Mouse (Mus musculus): Measurements from ENCODE around the gene 1700025G04Rik. TPM values are rescaled to one million over a fixed set of nuclear protein-coding genes. Genes with fewer than 3 reads are reported as not detected.

1700025G04Rik gene
- polyA plus RNA-seq, 1 experiment from 2014 or later = 24.4 TPM

DNA sequence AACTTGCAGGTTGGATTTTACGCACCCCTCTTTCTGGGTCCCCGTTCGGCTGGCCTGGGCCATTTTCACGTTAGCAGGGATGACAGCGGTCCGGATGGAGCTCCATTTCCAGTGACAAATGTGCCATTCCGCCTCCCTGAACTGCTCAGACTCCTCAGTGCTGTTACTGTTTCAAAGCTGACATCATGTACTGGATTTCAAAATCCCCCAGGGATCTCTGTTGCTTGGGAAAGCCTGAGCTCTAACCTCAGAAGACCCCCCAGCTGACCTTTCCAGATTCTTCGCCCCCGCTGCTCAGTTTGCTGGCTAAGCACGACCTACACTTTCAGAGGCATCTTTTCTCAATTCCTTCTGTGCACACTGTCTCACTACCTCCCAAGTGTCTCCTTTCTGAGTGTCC lies 128.7 kb downstream of the 1700025G04Rik start:
- WGBS = 53% methylated on average over 10 of the region's 10 CpGs

DNA sequence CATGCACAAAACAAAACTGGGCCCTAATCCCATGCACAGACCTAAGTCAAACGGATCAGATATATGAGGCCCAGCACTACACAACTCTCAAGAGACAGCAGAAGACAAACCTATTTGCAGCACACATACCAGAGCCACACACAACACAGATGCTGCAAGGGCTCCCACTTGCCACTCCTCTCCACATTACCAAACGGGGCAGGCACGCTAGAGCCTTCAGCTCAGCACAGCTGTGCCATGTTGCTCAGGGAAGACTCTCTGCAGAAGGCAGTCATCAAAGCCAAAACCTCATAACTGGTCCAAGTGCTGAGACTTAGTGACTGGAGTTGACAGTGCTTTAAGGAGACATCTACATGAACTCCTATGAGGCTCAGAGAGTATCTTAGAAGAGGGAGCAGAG lies 130.9 kb downstream of the 1700025G04Rik start:
- Histone ChIP-seq H3K27ac (ENCODE audit: low read depth, low read length) (no peak overlapping the region), H3K27me3 (ENCODE audit: control insufficient read depth, insufficient read depth, low read length) (no peaks in the 10 kb centered on the region), H3K9ac (ENCODE audit: low read depth, low read length) (no peak overlapping the region), H3K9me3 (ENCODE audit: control insufficient read depth, low read length) (no peaks in the 10 kb centered on the region), H3K4me1 (ENCODE audit: control insufficient read depth, insufficient read depth, low read length) (no peaks in the 10 kb centered on the region; the same call in none of the 2 replicates), H3K4me3 (ENCODE audit: low read length) (no peak overlapping the region), H3K4me2 (replicated peaks; ENCODE audit: low read depth, low read length) (no peak overlapping the region), H3K36me3 (ENCODE audit: control insufficient read depth, insufficient read depth, low read length) (no peaks in the 10 kb centered on the region)
- ATAC-seq (ENCODE audit: low FRiP score, low TSS enrichment) = no peak
- 68% methylated on average over 3 of the region's 3 CpGs for WGBS

More for the DNA sequence above, 128.7 kb downstream of the 1700025G04Rik start:
- no peak overlapping the region for H3K4me2 ChIP-seq (replicated peaks; ENCODE audit: low read depth, low read length)
- no peak overlapping the region for H3K4me3 ChIP-seq (ENCODE audit: low read length)
- no peaks in the 10 kb centered on the region for H3K9me3 ChIP-seq (ENCODE audit: control insufficient read depth, low read length)
- ATAC-seq (ENCODE audit: low FRiP score, low TSS enrichment) = no peak
- H3K36me3 ChIP-seq (ENCODE audit: control insufficient read depth, insufficient read depth, low read length) = no peaks in the 10 kb centered on the region
- H3K27me3 ChIP-seq (ENCODE audit: control insufficient read depth, insufficient read depth, low read length) = no peaks in the 10 kb centered on the region
- no peaks in the 10 kb centered on the region; the same call in none of the 2 replicates for H3K4me1 ChIP-seq (ENCODE audit: control insufficient read depth, insufficient read depth, low read length)
- no peak overlapping the region for H3K9ac ChIP-seq (ENCODE audit: low read depth, low read length)
- H3K27ac ChIP-seq (ENCODE audit: low read depth, low read length) = no peak overlapping the region

DNA sequence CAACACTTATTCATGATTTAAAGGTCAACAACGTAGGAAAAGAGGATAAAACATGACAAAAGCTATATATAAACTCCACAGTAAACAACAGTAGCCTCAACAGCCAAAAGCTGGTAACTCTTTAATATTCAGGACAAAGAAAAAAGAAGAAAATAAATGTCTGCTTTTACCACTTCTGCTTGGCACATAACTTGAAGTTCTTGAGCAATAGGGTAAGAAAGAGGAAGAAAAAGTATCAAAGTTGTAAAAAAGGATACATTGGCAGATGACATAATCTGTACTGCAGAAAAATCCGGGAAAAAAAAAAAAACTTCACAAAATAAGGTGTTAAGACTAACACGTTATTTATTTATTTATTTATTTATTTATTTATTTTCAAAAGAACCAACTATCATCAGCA lies 131.5 kb downstream of the 1700025G04Rik start:
- WGBS = 80% methylated on average over 3 of the region's 3 CpGs
- Histone ChIP-seq H3K36me3 (ENCODE audit: control insufficient read depth, insufficient read depth, low read length) (no peaks in the 10 kb centered on the region), H3K4me3 (ENCODE audit: low read length) (no peak overlapping the region), H3K4me2 (replicated peaks; ENCODE audit: low read depth, low read length) (no peak overlapping the region), H3K9me3 (ENCODE audit: control insufficient read depth, low read length) (no peaks in the 10 kb centered on the region), H3K27me3 (ENCODE audit: control insufficient read depth, insufficient read depth, low read length) (no peaks in the 10 kb centered on the region), H3K9ac (ENCODE audit: low read depth, low read length) (no peak overlapping the region), H3K4me1 (ENCODE audit: control insufficient read depth, insufficient read depth, low read length) (no peaks in the 10 kb centered on the region; the same call in none of the 2 replicates), H3K27ac (ENCODE audit: low read depth, low read length) (no peak overlapping the region)
- ATAC-seq (ENCODE audit: low FRiP score, low TSS enrichment) = no peak

DNA sequence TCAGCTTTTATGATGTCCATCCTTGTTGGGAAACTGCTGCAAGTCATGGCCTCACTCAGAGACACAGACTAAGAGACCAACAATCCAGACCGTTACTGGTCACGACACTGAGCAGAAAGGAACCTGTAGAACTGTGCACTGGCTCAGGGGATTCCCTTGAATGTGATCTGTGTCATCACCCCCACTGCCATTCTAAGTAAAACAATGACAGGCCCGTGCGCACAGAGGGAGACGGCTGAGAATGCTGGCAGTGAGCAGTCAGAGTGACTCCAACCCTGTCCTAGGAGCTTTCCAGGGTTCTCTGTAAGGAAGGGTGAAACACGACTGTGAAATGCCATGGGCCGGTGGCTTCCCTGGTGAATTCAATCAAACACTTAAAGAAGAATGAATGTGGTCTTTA lies 132.3 kb downstream of the 1700025G04Rik start:
- no peak overlapping the region for H3K4me2 ChIP-seq (replicated peaks; ENCODE audit: low read depth, low read length)
- no peaks in the 10 kb centered on the region for H3K9me3 ChIP-seq (ENCODE audit: control insufficient read depth, low read length)
- H3K36me3 ChIP-seq (ENCODE audit: control insufficient read depth, insufficient read depth, low read length) = no peaks in the 10 kb centered on the region
- no peak overlapping the region for H3K9ac ChIP-seq (ENCODE audit: low read depth, low read length)
- H3K27ac ChIP-seq (ENCODE audit: low read depth, low read length) = no peak overlapping the region
- no peaks in the 10 kb centered on the region for H3K27me3 ChIP-seq (ENCODE audit: control insufficient read depth, insufficient read depth, low read length)
- no peak for ATAC-seq (ENCODE audit: low FRiP score, low TSS enrichment)
- no peaks in the 10 kb centered on the region; the same call in none of the 2 replicates for H3K4me1 ChIP-seq (ENCODE audit: control insufficient read depth, insufficient read depth, low read length)
- WGBS = 48% methylated on average over 7 of the region's 7 CpGs
- H3K4me3 ChIP-seq (ENCODE audit: low read length) = no peak overlapping the region

DNA sequence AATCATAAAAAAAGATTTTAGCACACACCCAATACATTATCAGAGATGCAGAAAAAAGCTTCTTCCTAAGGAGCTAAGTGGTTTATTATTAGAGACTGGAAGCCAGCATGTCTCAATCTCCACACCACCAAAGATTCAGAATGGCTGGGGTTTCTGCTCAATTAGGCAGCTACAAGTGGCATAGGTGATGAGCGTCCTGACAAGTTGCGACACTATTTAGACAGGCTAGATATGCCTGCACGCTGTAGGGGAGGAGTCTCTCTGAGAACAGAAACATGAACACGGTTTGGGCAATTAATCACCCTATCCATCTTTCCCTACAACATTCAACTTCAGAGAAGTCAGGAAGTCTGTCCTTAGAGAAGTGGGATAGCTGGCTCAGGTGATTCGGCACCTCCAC lies 134.1 kb downstream of the 1700025G04Rik start:
- H3K27ac ChIP-seq (ENCODE audit: low read depth, low read length) = no peak overlapping the region
- no peaks in the 10 kb centered on the region for H3K27me3 ChIP-seq (ENCODE audit: control insufficient read depth, insufficient read depth, low read length)
- no peaks in the 10 kb centered on the region for H3K9me3 ChIP-seq (ENCODE audit: control insufficient read depth, low read length)
- H3K4me2 ChIP-seq (replicated peaks; ENCODE audit: low read depth, low read length) = no peak overlapping the region
- no peak overlapping the region for H3K4me3 ChIP-seq (ENCODE audit: low read length)
- no peaks in the 10 kb centered on the region for H3K36me3 ChIP-seq (ENCODE audit: control insufficient read depth, insufficient read depth, low read length)
- no peak for ATAC-seq (ENCODE audit: low FRiP score, low TSS enrichment)
- H3K4me1 ChIP-seq (ENCODE audit: control insufficient read depth, insufficient read depth, low read length) = no peaks in the 10 kb centered on the region; the same call in 1 of the 2 replicates
- no peak overlapping the region for H3K9ac ChIP-seq (ENCODE audit: low read depth, low read length)
- 42% methylated on average over 5 of the region's 5 CpGs for WGBS

DNA sequence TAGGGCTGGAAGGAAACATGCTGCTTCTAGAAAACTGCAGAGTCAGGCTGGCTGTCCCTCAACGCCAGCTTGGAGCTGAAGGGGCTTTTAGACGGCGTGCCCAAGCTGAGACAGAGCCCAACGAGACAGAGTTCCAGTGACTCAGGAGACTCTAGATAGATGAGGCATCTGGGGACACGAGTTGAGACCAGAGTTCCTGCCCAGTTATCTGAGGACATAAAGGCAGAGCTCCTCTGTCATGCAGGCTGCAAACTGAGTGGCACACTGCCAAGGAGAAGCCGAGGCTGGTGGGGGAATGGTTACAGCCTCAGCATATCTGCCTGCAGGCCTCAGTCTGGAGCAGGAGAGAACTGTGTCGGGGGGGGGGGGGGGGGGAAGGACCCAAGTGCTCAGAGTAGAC lies 136.4 kb downstream of the 1700025G04Rik start:
- WGBS = 50% methylated on average over 6 of the region's 7 CpGs
- no peaks in the 10 kb centered on the region for H3K36me3 ChIP-seq (ENCODE audit: control insufficient read depth, insufficient read depth, low read length)
- no peak overlapping the region for H3K4me3 ChIP-seq (ENCODE audit: low read length)
- H3K27ac ChIP-seq (ENCODE audit: low read depth, low read length) = no peak overlapping the region
- no peak for ATAC-seq (ENCODE audit: low FRiP score, low TSS enrichment)
- H3K9ac ChIP-seq (ENCODE audit: low read depth, low read length) = no peak overlapping the region
- H3K27me3 ChIP-seq (ENCODE audit: control insufficient read depth, insufficient read depth, low read length) = no peaks in the 10 kb centered on the region
- no peak overlapping the region for H3K4me2 ChIP-seq (replicated peaks; ENCODE audit: low read depth, low read length)
- no peaks in the 10 kb centered on the region for H3K9me3 ChIP-seq (ENCODE audit: control insufficient read depth, low read length)
- H3K4me1 ChIP-seq (ENCODE audit: control insufficient read depth, insufficient read depth, low read length) = no peaks in the 10 kb centered on the region; the same call in 1 of the 2 replicates

DNA sequence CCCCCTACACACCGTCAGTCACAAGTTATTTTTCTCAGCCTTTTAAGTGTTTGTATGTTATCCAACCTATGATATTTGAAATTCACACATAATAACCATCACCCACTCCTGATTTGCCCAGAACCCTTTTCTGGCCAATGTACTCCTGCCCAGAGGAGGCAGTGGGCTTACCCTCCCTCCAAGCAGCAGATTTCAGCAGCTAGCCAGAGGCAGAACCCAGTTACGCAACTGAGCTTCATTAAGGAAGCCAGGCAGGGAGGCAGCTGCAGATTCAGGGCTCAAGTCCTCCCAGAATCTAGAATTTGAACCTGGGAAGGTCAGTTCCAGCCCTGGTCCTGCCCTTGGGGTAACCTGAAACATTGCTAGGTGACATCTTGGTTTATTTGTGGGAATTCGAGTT lies 141.9 kb downstream of the 1700025G04Rik start:
- Histone ChIP-seq H3K27ac (ENCODE audit: low read depth, low read length) (no peak overlapping the region), H3K27me3 (ENCODE audit: control insufficient read depth, insufficient read depth, low read length) (no peaks in the 10 kb centered on the region), H3K4me2 (replicated peaks; ENCODE audit: low read depth, low read length) (no peak overlapping the region), H3K9me3 (ENCODE audit: control insufficient read depth, low read length) (no peaks in the 10 kb centered on the region), H3K4me1 (ENCODE audit: control insufficient read depth, insufficient read depth, low read length) (peaks cover 27% of the 10 kb centered on the region), H3K4me3 (ENCODE audit: low read length) (no peak overlapping the region), H3K9ac (ENCODE audit: low read depth, low read length) (no peak overlapping the region), H3K36me3 (ENCODE audit: control insufficient read depth, insufficient read depth, low read length) (no peaks in the 10 kb centered on the region)
- 58% methylated on average over 3 of the region's 3 CpGs for WGBS
- ATAC-seq (ENCODE audit: low FRiP score, low TSS enrichment) = no peak

DNA sequence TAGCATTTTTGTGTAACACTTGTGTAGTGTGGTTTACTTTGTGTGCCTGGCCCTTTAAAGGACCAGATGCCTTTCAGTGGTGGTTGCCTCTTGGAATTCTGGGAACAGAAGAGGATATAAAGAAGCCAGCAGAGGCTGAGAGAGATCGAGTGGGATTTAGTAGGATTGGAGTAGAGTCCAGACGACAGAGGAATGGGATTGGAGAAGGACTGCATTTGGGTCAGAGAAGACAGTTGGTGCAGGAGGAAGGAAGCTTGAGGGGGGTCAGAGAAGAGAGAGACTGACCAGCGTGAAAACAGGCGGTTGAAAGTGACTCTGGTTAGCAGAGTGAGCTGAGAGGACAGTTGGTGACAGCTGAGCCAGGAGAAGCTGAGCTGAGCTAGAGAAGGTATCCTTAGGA lies 142.4 kb downstream of the 1700025G04Rik start:
- no peak overlapping the region for H3K4me3 ChIP-seq (ENCODE audit: low read length)
- no peaks in the 10 kb centered on the region for H3K9me3 ChIP-seq (ENCODE audit: control insufficient read depth, low read length)
- no peak overlapping the region for H3K27ac ChIP-seq (ENCODE audit: low read depth, low read length)
- H3K27me3 ChIP-seq (ENCODE audit: control insufficient read depth, insufficient read depth, low read length) = no peaks in the 10 kb centered on the region
- no peak overlapping the region for H3K9ac ChIP-seq (ENCODE audit: low read depth, low read length)
- H3K4me1 ChIP-seq (ENCODE audit: control insufficient read depth, insufficient read depth, low read length) = peaks cover 29% of the 10 kb centered on the region
- H3K4me2 ChIP-seq (replicated peaks; ENCODE audit: low read depth, low read length) = no peak overlapping the region
- WGBS = 33% methylated on average over 4 of the region's 4 CpGs
- H3K36me3 ChIP-seq (ENCODE audit: control insufficient read depth, insufficient read depth, low read length) = no peaks in the 10 kb centered on the region
- ATAC-seq (ENCODE audit: low FRiP score, low TSS enrichment) = no peak

DNA sequence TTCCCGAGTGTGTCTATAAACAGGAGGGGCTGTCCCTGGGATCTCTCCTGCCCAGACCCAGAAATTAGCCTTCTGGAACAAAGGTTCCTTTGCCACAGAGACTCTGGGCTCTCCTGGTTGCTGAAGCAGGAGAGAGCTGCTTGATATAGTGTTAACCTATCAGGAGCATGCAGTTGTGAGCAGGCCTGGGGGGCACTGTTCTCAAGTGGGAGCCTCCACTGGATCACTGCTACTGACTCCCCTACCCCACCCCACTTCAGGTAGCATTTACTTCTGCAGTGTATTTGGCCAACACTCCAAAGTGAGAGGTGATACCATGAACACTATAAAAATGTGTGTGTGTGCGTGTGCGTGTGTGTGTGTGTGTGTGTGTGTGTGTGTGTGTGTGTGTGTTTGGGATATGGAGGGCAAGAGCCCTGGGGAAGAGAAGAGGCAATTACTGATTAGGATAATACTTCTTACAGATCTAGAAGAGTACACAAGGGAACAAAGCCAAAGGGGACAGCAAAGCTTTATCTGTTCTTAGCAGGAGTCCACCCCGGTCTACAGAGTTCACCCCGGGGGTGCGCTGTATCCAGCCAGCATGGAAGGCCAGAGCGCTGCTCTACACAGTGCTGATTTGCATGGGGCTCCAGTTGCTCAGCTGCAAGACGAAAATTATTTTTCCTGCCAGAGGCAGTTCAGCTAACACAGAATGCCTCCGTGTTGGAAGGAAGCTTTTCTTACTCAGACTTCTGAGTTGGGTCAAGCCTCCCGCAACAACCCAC lies 145.3 kb downstream of the 1700025G04Rik start:
- no peaks in the 10 kb centered on the region for H3K36me3 ChIP-seq (ENCODE audit: control insufficient read depth, insufficient read depth, low read length)
- H3K9me3 ChIP-seq (ENCODE audit: control insufficient read depth, low read length) = no peaks in the 10 kb centered on the region
- no peak overlapping the region for H3K4me3 ChIP-seq (ENCODE audit: low read length)
- no peak overlapping the region for H3K9ac ChIP-seq (ENCODE audit: low read depth, low read length)
- H3K27me3 ChIP-seq (ENCODE audit: control insufficient read depth, insufficient read depth, low read length) = no peaks in the 10 kb centered on the region
- H3K4me1 ChIP-seq (ENCODE audit: control insufficient read depth, insufficient read depth, low read length) = peaks cover 29% of the 10 kb centered on the region
- no peak for ATAC-seq (ENCODE audit: low FRiP score, low TSS enrichment)
- WGBS = 54% methylated on average over 10 of the region's 10 CpGs
- H3K27ac ChIP-seq (ENCODE audit: low read depth, low read length) = no peak overlapping the region
- H3K4me2 ChIP-seq (replicated peaks; ENCODE audit: low read depth, low read length) = no peak overlapping the region

All from kidney, embryonic 14.5 days (tissue).